10 mouse cellular contexts compared by ENCODE assay signal in the genomic region with DNA sequence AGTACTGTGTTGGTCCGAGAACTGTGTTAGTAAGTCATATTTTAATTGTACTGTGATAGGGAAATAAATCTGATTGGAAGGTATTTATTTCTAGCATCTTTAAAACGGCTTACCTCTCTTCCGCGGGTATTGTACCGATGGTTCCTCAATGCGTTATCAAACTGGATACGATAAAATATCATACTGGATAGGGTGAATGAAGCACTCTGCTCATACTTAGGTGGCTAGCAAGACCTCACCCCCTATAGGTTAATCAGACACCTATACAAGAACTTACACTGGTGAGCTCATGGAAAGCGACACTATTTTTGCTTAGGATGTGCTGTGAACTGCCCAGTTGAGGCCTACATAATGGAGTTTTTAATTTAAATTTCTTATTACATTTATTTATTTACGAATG. TPM values are rescaled to one million over a fixed set of nuclear protein-coding genes. Genes with fewer than 3 reads are reported as not detected.
DNase-seq lines count a peak whose midpoint lies in the region; ATAC-seq and TF ChIP-seq lines count a peak whose summit lies in the region.
"Had no signal": no experiment of that assay in that cellular context is flagged by ENCODE, and none has a peak within 500 bp of the region (broad histone marks: within the 10 kb centered on the region; RNA-seq: fewer than 3 reads in every experiment).

No protein-coding gene starts in this region.

- H3K27ac ChIP-seq in layer of hippocampus, adult 2 months, result peak overlapping the region; percentile 100
- H3K27ac ChIP-seq in embryonic facial prominence, embryonic 12.5 days, result peak overlapping the region; percentile 96
- peak overlapping the region; percentile 98 for H3K27ac ChIP-seq in midbrain, postnatal 0 days (ENCODE audit: low read depth, low read length)

- peaks cover 13% of the 10 kb centered on the region for H3K4me1 ChIP-seq in embryonic facial prominence, embryonic 12.5 days
- peaks cover 6% of the 10 kb centered on the region; the same call in 1 of the 2 replicates for H3K4me1 ChIP-seq in midbrain, postnatal 0 days (ENCODE audit: insufficient read depth, low read length)

- peak overlapping the region; percentile 65 for H3K4me2 ChIP-seq in embryonic facial prominence, embryonic 12.5 days (replicated peaks)
- H3K4me2 ChIP-seq in midbrain, postnatal 0 days (ENCODE audit: low read depth, low read length, poor library complexity, severe bottlenecking), result peak overlapping the region; percentile 67

- no peaks in the 10 kb centered on the region for H3K27me3 ChIP-seq in embryonic facial prominence, embryonic 12.5 days
- no peaks in the 10 kb centered on the region for H3K27me3 ChIP-seq in midbrain, postnatal 0 days (ENCODE audit: insufficient read depth, low read length)

- H3K9me3 ChIP-seq in embryonic facial prominence, embryonic 12.5 days, result no peaks in the 10 kb centered on the region
- no peaks in the 10 kb centered on the region for H3K9me3 ChIP-seq in midbrain, postnatal 0 days (ENCODE audit: low read length)

- H3K9ac ChIP-seq in embryonic facial prominence, embryonic 12.5 days, result peak overlapping the region; percentile 68; the same call in 1 of the 2 replicates
- H3K9ac ChIP-seq in midbrain, postnatal 0 days (replicated peaks; ENCODE audit: low read length, poor library complexity, severe bottlenecking), result peak overlapping the region; percentile 72

- H3K4me3 ChIP-seq in layer of hippocampus, adult 2 months, result peak overlapping the region; percentile 92
- peak overlapping the region; percentile 68 for H3K4me3 ChIP-seq in embryonic facial prominence, embryonic 12.5 days
- peak overlapping the region; percentile 62 for H3K4me3 ChIP-seq in midbrain, postnatal 0 days (ENCODE audit: low read depth, low read length)

- DNase-seq in layer of hippocampus, adult 2 months (ENCODE audit: low spot score in 2 of 2), result no peak
- no peak for DNase-seq in layer of hippocampus, postnatal 14 days (ENCODE audit: low spot score in 2 of 2)
- peak; percentile 43 for DNase-seq in induced T-regulatory cell, adult 2 months (ENCODE audit: low read depth)
- DNase-seq in midbrain, postnatal 0 days (ENCODE audit: low spot score), result no peak
- DNase-seq in ovary, postnatal 10 days (ENCODE audit: low spot score), result no peak
- no peak for DNase-seq in Muller cell, postnatal 12 days (ENCODE audit: inconsistent ontology term)
- DNase-seq in urinary bladder, postnatal 36 days (ENCODE audit: low spot score in 2 of 2), result no peak
- DNase-seq: adrenal gland, adult 2 months; gastrocnemius, postnatal 36 days had no signal

- 76% methylated on average over 9 of the region's 9 CpGs for WGBS in embryonic facial prominence, embryonic 12.5 days
- WGBS in midbrain, postnatal 0 days, result 67% methylated on average over 9 of the region's 9 CpGs

- ATAC-seq in embryonic facial prominence, embryonic 12.5 days (ENCODE audit: insufficient number of reproducible peaks, insufficient read depth, low FRiP score, low TSS enrichment), result no peak
- ATAC-seq in midbrain, postnatal 0 days (ENCODE audit: low FRiP score), result no peak

- TF ChIP-seq CTCF in layer of hippocampus, adult 2 months (conservative IDR thresholded peaks at IDR 0.05), result no peak
- TF ChIP-seq CTCF in midbrain, postnatal 0 days (IDR thresholded peaks at IDR 0.05), result no peak

- peaks cover 9% of the 10 kb centered on the region; the same call in 1 of the 2 replicates for H3K36me3 ChIP-seq in embryonic facial prominence, embryonic 12.5 days
- H3K36me3 ChIP-seq in midbrain, postnatal 0 days (ENCODE audit: insufficient read depth, low read length), result 0 out of 2 replicates have a peak, but pooled peaks cover 3% of the 10 kb centered on the region

RNA-seq across cellular contexts. Expression of gene Anapc16, which starts 0.9 kb away (rescaled TPM):
- 10 to 100 TPM; 64.8 to 71.4 TPM for total RNA-seq in layer of hippocampus, adult 2 months (2021)
- total RNA-seq in layer of hippocampus, postnatal 14 days (2021), result 10 to 100 TPM; 67.4 to 69.2 TPM
- polyA plus RNA-seq in embryonic facial prominence, embryonic 12.5 days (2016; fragmentation: Nextera tagmentation; extraction: Ambion mirVana), result 125 TPM in 2 replicates
- 56.9 and 57.4 TPM in 2 replicates for total RNA-seq in midbrain, postnatal 0 days (2014; rRNA removed)
- 109 and 118 TPM in 2 replicates for polyA plus RNA-seq in midbrain, postnatal 0 days (2015; fragmentation: Nextera tagmentation; extraction: Ambion mirVana)

RNA-seq across cellular contexts. Expression of gene Ascc1, which starts 1.2 kb away (rescaled TPM):
- total RNA-seq in layer of hippocampus, adult 2 months (2021), result 10 to 100 TPM; 15.3 to 17.2 TPM
- 10 to 100 TPM; 18.4 to 19.1 TPM for total RNA-seq in layer of hippocampus, postnatal 14 days (2021)
- polyA plus RNA-seq in embryonic facial prominence, embryonic 12.5 days (2016; fragmentation: Nextera tagmentation; extraction: Ambion mirVana), result 41.8 and 41.9 TPM in 2 replicates
- total RNA-seq in midbrain, postnatal 0 days (2014; rRNA removed), result 12.3 and 13.5 TPM in 2 replicates
- 50.1 TPM in 2 replicates for polyA plus RNA-seq in midbrain, postnatal 0 days (2015; fragmentation: Nextera tagmentation; extraction: Ambion mirVana)

RNA-seq across cellular contexts. Expression of gene Ddit4, which starts 52.2 kb away (rescaled TPM):
- total RNA-seq in layer of hippocampus, adult 2 months (2021), result 10 to 100 TPM; 63.6 to 66.7 TPM
- 100 to 1,000 TPM in 1 of 2 experiments, 10 to 100 TPM in 1; 99.5 to 106 TPM for total RNA-seq in layer of hippocampus, postnatal 14 days (2021)
- polyA plus RNA-seq in embryonic facial prominence, embryonic 12.5 days (2016; fragmentation: Nextera tagmentation; extraction: Ambion mirVana), result 81.2 and 92.3 TPM in 2 replicates
- 56.6 and 57.5 TPM in 2 replicates for total RNA-seq in midbrain, postnatal 0 days (2014; rRNA removed)
- 43.4 and 43.6 TPM in 2 replicates for polyA plus RNA-seq in midbrain, postnatal 0 days (2015; fragmentation: Nextera tagmentation; extraction: Ambion mirVana)
